Mouse (Mus musculus) bone marrow macrophage, adult 2 months (primary cell): ENCODE measurements around the gene Tmem174. TPM values are rescaled to one million over a fixed set of nuclear protein-coding genes. Genes with fewer than 3 reads are reported as not detected.
A peak's percentile ranks its signal among the peaks of the same experiment; 100 is the strongest.

Experiments
- H3K27ac ChIP-seq: 2 replicates; pipeline ENCODE4 v1.5.1; 2012; ENCODE audit warnings: low read depth, low read length; ENCODE audit not compliant: insufficient read depth
- H3K4me1 ChIP-seq: 2 replicates; pipeline ENCODE4 v1.6.1; 2012; ENCODE audit warnings: low read length; ENCODE audit not compliant: control insufficient read depth, insufficient read depth
- H3K4me3 ChIP-seq: 2 replicates; pipeline ENCODE4 v1.5.1; 2012; ENCODE audit warnings: mild to moderate bottlenecking, low read length, moderate library complexity; ENCODE audit not compliant: insufficient read depth
- CTCF ChIP-seq: IDR thresholded peaks from 2 replicates; pipeline ENCODE4 v1.5.1; 2012; ENCODE audit warnings: low read depth, mild to moderate bottlenecking, low read length, moderate library complexity
- POLR2A ChIP-seq: IDR thresholded peaks from 2 replicates; pipeline ENCODE4 v1.6.1; 2012; ENCODE audit warnings: mild to moderate bottlenecking, low read depth, low read length, borderline replicate concordance
- polyA plus RNA-seq: library from polyadenylated mRNA; stranded (reverse); fragments of >200 nt; gene quantifications from 2 replicates; pipeline ENCODE4 v1.2.4, GENCODE M21; 2012; ENCODE audit not compliant: missing spikeins, insufficient read depth, insufficient read length

Gene Tmem174
- polyA plus RNA-seq, 1 experiment: not detected

DNA sequence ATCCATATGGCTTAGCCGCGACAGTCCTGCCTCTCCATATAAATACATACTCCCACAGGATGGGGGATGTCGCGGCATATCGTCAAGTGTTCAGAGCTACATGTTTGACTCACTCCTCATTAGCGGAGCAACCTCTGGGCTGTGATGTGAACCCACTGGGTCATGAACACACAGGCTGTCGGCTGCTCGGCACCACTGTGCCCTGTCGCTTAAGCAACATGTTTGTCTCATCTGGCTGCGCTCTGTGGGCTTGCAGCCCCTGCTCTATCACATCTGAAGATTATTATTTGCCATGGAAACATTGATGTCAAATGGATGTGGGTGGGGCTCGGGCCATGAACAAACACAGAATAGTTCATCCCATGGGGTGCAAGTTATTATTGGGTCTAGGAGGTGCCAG, 33.4 kb downstream of the Tmem174 start:
- H3K27ac ChIP-seq: no peak overlapping the region
- no peaks in the 10 kb centered on the region for H3K4me1 ChIP-seq
- H3K4me3 ChIP-seq: no peak overlapping the region
- no peak for TF ChIP-seq CTCF
- TF ChIP-seq POLR2A: no peak

DNA sequence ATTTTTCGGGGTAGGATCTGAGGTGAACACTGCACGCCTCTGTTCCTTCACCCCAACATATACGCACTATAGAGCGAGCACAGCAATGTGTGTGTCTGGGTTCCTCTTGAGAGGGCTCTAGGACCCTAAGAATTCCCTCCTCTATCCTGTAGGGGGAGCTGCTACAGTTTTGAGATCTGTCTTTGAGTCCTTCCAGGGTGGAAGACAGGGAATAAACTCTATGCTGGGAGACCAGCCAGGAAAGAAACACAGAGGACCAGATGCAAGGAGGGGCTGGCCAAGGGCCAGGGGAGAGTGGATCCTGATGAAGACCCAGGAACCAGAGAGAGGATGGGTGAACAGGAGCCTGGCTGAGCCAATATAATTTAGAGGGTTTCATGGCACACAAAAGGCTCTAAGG, 40.5 kb downstream of the Tmem174 start:
- H3K27ac ChIP-seq: no peak overlapping the region
- H3K4me1 ChIP-seq: no peaks in the 10 kb centered on the region
- no peak for TF ChIP-seq CTCF
- no peak for TF ChIP-seq POLR2A
- no peak overlapping the region for H3K4me3 ChIP-seq

DNA sequence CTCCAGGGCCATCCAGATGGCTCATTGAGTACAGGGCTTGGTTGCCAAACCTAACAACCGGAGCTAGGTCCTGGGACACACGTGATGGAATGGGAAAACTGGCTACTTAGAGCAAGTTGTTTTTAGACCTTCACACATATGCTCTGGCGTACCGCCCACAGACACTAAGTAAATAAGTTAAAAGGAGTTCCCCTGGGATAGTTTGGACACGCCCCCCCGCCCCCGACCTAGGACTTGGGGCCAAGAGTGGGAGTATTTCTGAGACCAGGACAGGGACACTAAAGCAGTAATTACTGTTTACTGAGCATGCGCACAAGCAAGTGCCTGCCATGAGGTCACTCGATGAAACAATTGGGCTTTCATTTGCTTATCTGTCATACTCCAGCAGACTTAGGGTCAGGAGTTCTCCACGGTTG, 42.5 kb downstream of the Tmem174 start:
- no peak for TF ChIP-seq CTCF
- TF ChIP-seq POLR2A: no peak
- Histone ChIP-seq H3K4me1 (no peaks in the 10 kb centered on the region), H3K4me3 (no peak overlapping the region), H3K27ac (no peak overlapping the region)

DNA sequence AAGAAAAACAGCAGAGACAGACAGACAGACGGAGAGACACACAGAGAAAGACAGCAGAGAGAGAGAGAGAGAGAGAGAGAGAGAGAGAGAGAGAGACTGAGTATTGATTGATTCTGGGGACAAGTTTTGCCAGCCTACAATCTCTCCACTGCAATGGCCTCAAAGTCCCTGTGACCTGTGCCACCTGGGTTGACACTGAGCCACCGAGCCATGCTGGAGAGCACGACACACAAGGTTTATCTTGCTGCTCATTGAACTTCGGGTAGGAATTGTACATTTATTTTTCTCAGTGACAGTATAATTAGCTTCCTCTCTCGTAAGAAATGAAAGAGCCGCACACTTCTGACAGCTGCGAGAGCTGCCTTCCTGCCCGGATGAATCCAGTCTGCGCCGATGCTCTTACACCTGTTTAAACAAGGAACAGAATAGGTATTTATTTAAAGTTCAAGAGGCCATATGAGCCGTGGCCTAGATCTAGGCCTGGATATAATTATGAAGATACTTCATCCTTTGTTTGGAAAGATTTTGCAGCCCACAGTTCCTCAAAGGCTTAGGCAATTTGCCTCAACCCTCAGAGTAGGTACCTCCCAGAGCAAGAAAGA, 43.2 kb downstream of the Tmem174 start:
- Histone ChIP-seq H3K4me1 (no peaks in the 10 kb centered on the region), H3K4me3 (no peak overlapping the region), H3K27ac (no peak overlapping the region)
- TF ChIP-seq POLR2A (no peak), CTCF (no peak)

DNA sequence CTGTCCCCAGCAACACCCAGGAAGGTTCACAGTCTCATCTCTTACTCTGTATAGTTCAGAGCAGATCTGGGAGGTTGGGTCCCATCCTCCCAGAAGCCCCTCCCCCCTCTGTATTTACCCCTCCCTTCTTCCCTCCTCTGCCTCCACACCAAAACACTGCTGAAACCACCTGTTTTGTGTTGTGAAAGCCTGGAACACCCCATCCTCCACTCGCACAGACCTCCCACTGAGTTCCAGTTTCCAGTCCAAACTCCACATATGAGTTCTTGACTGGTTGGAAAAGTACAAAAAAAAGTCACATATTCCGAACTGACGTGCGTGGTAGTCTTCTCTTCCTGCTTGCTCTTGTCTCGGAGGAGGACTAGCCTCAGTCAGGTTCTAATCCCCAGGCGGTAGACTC, 45.8 kb downstream of the Tmem174 start:
- Histone ChIP-seq H3K4me1 (no peaks in the 10 kb centered on the region), H3K4me3 (no peak overlapping the region), H3K27ac (no peak overlapping the region)
- no peak for TF ChIP-seq CTCF
- TF ChIP-seq POLR2A: no peak

DNA sequence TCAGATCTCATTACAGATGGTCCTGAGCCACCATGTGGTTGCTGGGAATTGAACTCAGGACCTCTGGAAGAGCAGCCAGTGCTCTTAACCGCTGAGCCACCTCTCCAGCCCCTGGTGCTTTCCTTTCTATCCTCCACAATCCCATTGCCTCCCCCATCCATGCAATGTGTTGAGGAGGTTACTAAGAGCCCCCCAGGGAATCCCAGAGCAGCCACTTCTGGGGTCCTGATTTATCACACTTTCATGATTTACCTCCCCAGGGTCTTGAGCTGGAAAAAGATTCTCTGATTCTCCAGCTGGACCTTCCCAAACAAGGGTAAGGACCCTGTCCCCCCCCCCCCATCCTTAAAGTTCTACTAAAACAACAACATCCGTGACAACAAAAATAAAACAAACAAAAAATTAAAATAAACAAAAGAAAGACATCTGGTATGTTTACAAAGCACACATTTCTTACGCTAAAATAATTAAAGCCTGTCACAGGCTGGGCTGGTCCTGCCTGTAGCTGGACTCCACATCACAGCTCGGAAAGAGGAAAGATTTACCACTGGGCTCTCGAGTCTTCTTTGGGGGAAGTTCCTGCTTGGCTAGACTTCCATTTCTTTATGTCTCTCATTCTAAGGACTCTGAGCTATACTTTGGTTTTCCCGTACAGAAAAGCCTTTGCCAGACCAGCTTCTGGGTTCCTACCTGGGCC, 46.4 kb downstream of the Tmem174 start:
- Histone ChIP-seq H3K27ac (no peak overlapping the region), H3K4me1 (no peaks in the 10 kb centered on the region), H3K4me3 (no peak overlapping the region)
- TF ChIP-seq POLR2A (no peak), CTCF (no peak)

DNA sequence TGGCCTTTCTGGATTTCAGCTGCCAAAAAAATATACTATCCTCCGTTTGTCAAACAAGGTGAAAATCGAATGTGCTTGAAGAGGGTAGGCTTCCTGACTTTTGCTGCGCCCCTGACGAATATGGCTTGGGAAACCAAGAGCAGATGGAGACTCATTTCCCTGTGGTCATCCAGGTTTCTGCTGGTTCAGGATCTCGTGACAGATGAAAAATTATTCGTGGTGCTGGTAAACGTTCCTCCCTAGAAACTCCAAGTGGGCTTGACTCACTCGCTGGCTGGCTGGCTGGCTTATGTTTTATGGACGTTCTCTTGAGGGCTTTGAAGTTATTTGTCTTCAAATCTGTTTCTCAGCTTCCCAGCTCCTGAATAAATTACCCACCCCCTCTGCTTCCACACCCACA, 47.6 kb downstream of the Tmem174 start:
- H3K4me3 ChIP-seq: no peak overlapping the region
- H3K4me1 ChIP-seq: no peaks in the 10 kb centered on the region
- H3K27ac ChIP-seq: no peak overlapping the region
- TF ChIP-seq POLR2A (no peak), CTCF (no peak)

DNA sequence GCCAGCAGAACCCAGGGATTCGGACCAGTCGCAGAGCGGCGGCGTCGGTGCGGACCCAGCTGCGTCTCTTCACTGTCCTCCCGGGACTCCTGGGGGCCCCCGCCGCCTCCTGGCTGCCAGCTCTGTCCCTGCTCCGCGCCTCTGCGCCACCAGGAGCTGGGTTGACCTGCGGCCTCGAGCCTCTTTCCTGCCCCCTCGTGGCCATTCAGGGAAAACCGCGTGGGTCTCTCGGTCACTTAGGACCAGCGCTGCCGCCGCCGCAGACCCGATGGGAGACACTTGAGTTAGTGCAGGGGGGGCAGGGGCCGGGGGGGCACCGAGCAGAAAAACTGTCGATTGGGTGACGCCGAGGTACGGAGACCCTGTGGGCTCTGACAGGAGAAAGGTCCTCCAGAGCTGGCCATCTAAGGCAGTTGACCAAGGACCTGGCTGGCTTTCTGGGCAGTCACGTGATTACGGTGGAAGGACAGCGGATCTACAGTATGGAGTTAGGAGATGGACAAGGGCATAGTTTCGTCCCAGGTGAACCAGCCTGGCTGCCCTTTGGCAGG, 48.2 kb downstream of the Tmem174 start:
- peak; percentile 65 for TF ChIP-seq CTCF
- TF ChIP-seq POLR2A: no peak
- H3K4me3 ChIP-seq: peak overlapping the region; percentile 36
- no peak overlapping the region for H3K27ac ChIP-seq
- H3K4me1 ChIP-seq: no peaks in the 10 kb centered on the region

DNA sequence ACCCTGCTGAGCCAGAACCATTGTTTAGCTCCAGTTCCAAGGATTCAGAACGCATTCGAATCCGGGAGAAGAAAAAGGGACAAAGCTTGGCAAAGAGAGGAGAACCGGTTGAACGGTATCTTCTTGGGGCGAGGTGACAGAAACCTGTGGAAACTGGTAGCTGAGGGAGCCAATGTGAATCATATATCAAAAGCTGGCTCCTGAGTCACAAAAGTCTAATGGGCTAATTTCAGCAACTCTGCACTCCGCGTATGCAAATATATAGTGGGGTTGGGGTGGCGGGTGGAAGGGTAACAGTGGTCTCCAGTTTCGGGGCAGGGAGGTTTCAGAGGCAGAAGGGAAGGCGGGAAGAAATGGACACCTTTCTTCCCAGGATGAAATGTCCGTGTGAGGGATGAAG, 48.7 kb downstream of the Tmem174 start:
- H3K27ac ChIP-seq: no peak overlapping the region

DNA sequence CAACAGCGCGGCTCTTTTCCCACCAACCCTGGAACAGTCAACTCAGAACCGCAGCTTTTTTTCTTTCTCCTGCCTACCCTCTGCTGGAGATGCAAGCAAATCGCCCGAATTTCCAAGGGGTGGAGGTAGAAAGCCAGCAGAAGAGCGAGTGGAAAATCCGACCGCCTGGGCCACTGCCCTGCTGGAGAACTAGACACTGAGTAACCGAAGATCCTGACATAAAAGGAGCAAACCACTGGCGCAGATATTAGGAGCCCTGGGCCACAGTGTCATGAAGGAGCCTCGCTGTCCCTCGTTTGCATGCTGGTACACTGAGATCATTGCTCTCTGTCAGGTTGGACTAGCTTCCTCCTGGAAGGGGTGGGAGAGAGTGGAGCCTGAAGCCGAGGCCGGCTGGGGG, 49.6 kb downstream of the Tmem174 start:
- H3K4me1 ChIP-seq: no peaks in the 10 kb centered on the region
- TF ChIP-seq CTCF (no peak), POLR2A (no peak)

More for the DNA sequence above, 48.7 kb downstream of the Tmem174 start:
- TF ChIP-seq CTCF: no peak
- no peak for TF ChIP-seq POLR2A
- H3K4me1 ChIP-seq: no peaks in the 10 kb centered on the region
- H3K4me3 ChIP-seq: peak overlapping the region; percentile 36; the same call in 1 of the 2 replicates

More for the DNA sequence above, 49.6 kb downstream of the Tmem174 start:
- H3K4me3 ChIP-seq: no peak overlapping the region
- no peak overlapping the region for H3K27ac ChIP-seq
